Mouse (Mus musculus) embryonic fibroblast, embryonic 13.5 days (primary cell): ENCODE data around the gene Ier3.

Experiments used
- CTCF ChIP-seq: IDR thresholded peaks from 2 replicates; pipeline ENCODE4 v1.5.1; 2011; ENCODE audit warnings: mild to moderate bottlenecking, control low read depth, low read length, moderate library complexity, borderline replicate concordance; ENCODE audit not compliant: insufficient read depth
- POLR2A ChIP-seq: IDR thresholded peaks from 2 replicates; pipeline ENCODE4 v1.6.1; 2011; ENCODE audit warnings: low read depth, mild to moderate bottlenecking, control low read depth, low read length, moderate library complexity

GRCm38 (mm10) chr17:35810900-35811648 lies 10.4 kb upstream of the Ier3 start:
- TF ChIP-seq POLR2A (no peak), CTCF (no peak)
